Mouse (Mus musculus): ENCODE measurements at regions not wholly inside any gene's neighbourhood (a gene's known extent, or its start where the extent isn't known, plus 50 kb on each side); places are given as distances from the start of the nearest gene placed in this dataset.

DNA sequence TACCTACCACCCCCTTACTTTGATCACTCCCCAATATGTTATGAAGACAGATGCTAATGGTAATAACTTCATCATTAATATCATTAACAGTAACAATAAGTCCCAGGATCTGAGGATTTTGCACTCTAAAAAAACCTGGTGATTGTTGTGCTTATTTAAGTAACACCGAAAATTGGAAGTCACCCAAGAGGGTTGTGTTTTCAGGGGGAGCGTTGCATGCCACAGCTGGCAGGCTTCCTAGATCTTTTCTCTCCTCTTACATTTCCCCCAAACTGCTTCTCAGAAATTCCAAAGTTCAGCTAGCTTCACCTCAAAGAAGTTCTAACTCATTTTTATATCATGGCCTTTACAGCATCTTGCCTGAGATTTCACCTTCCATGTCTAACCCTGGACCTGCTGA, 444.3 kb downstream of the Gm826 start:
- no peak for DNase-seq

DNA sequence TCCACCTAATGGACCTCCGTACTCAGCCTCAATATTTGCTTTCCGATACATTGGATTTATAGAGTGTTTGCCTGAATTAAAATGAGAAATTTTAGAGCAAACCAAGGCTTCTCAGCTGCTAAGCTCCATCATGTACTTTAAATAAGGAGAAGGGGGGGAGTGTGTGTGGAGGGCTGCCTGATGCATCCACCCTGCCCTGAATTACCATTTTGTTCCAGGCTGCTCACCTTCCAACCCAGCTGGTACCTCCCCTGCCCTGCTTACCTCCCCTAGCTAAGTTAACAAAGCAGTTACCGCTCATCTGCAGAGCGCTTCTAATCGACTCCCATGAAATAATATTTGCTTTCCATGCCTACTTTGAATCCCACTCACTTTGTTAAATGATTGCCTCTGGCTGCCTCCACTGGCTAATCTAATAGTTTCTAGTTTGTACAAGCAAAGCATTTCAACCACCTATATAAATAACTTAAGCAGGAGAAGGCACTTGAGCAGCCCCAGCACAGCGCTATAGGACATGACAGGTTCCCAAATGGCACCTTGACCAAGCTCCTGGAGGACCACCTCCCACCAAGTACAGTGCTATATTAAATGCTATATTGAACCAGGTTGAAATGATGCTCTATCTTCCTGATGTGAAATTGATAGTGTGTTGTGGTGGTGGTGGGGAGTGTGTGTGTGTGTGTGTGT, 449.0 kb downstream of the Gm826 start:
- DNase-seq, result no peak

DNA sequence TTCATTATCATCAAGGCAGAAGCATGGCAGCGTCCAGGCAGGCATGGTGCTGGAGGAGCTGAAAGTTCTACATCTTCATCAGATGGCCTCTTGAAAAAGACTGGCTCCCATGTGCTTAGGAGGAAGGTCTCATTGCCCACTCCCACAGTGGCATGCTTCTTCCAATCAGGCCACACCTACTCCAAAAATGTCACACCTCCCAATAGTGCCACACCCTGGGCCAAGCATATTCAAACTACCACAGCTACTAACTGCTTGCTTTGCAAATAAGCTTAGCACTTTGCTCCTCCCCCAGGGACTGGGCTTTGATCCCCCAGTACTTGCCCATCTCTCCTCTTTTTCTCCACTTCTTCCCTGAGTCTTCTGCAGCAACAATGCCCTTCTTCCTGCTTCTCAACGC, 467.0 kb downstream of the Gm826 start:
- no peak for DNase-seq

DNA sequence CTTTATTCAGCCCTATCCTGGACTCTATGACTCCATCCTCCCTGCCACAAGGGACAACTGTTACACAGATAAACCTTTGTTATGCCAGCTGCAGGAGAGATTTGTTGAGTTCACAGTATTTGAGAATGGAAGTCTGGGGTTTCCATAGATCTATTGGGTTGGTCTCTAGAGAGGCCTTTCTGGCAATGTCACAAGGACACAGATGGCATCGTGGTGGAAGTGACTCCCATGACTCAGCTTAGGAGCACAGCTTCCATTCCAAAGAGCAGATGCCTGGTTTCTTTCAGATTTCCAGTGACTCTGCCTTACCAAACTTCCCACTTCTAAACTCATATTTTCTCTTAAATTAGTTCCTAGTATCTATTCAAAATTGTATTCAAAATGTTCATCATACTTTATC, 467.6 kb downstream of the Gm826 start:
- DNase-seq, result no peak

DNA sequence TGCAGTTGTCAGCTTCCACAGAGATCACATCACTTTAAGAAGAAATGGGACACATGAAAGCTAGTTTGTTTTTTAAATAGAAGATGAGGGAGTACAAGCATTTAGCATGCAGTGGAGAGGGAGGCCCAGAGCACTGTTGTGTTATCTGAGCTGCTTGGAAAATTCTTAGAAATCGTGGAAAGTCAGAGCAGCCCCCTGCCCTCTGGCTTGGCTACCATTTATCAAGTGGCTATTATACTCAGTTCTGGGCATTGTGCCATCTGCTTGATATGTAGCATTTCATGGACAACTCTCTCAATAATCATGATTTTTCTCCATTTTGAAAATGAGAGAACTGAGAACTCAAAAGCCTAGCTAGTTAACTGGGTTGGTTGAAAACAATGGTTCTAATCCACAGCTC, 470.8 kb downstream of the Gm826 start:
- peak in 1 of 2 experiments; percentile 21 for DNase-seq

DNA sequence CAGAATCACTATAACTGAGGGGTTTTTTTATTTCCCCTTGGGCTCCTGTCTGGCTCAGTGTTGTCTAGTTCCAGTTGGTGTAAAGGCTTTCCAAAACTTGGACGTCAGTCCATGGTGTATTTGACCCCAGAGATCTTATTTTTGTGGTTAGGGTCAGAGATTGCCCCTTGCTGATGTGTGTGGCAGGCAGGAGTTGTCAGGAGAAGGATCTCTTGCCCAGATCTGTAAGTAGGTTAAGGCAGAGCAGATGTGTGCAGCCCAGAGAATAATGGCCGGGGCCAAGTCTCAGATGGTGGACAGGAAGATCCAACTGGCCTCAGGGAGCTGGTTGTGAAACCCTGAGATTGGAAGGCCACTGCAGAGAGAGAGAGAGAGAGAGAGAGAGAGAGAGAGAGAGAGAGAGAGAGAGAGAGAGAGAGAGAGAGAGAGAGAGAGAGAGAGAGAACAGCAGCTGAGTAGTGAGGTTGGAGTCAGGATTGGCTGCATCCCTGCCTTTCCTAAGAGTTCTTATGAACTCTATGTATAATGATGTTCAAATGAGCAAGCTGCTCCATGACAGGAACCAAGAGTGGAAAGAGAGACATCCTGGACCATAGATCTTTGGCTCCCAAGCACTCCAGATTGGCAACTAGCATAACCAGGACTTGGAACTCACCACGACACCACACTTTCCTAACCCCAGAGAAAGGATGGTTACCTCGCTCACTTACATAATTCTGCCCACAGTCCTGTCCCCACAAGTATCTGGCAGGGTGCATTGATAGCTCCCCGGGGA, 479.9 kb downstream of the Gm826 start:
- peak in 1 of 2 experiments; percentile 20 for DNase-seq

DNA sequence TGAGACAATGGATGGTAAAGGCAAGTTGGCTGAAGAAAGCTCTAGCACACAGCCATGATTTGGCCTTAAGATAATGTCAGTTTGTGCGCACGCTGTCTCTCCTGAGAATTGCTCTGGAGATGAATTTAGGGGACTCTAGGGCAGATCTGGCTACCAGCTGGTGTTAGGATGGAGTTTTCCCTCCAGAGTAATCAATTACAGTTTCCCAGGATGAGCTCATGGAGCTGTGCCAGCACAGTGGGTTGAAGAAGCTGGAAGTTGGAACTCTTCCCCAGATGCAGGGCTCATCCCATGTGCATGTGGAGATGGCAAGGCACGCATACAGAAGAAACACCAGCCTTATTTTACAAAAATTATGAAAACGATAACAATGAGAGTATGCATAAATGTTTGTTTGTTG, 481.0 kb downstream of the Gm826 start:
- DNase-seq, result no peak

DNA sequence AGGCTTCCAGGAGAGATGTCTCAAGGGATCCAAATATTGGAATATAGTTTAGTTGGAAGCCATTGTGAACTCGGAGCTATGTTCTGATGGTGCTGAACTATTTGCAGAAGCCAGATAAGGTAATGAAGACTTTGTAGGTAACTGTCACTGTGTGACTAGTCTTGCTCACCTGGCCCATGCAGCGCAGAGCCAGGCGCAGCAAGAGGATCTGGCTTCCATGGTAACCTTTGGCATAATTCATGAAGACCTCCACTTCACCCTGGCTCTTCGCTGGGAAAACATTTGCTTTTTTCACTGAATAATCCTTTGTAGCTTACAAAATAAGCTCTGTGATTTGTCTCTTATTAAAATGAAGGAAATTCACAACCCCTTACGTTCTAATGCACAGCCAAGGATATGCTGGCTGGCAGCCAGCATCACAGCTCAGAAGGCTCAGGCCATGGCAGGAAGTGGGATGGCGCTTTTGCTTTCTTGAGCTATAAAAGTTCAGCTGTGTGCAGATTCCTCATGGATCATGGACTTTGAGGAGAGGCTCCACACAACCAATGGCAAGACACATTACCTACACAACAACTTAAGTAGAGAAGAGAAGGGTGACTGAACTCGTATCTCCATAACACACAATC, 501.4 kb downstream of the Gm826 start:
- peak; percentile 11 to 46 for DNase-seq

DNA sequence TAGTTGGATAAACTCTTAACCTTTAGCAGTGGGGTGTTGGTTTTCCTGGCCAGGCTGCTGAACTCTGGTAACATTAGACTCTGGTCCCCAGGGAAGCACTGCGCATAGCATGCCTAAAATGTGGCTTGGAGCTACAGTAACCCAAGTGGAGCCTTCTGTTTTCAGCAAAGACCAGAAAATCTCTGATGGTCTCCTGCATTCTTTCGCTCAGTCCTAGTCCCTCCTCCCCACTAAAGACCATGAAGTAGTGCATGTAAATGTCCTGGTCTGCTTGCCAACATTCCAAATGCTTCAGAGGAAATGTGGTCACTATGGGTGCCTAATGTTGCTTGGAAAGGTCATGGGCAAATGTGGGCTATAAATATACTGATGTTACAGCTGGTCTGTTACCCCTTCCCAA, 507.5 kb downstream of the Gm826 start:
- no peak for DNase-seq

DNA sequence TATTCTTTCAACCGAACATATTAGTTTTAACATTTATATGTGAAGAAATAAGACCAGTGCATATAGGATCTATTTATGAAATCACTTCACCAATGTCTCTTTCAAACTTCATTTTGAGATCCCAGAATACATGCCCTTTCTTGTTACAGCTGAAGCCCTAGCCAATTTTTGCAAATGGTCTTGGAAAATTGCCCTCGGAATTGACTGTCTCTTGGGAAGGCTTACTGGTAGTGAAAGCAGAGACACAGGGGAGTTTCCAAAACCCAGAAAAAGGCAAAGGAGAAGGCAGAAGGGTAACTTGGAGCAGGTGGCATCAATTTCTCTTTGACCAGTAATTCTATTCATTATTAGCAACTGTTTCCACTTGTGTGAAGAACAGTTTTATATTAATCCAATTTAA, 515.4 kb downstream of the Gm826 start:
- no peak for DNase-seq

DNA sequence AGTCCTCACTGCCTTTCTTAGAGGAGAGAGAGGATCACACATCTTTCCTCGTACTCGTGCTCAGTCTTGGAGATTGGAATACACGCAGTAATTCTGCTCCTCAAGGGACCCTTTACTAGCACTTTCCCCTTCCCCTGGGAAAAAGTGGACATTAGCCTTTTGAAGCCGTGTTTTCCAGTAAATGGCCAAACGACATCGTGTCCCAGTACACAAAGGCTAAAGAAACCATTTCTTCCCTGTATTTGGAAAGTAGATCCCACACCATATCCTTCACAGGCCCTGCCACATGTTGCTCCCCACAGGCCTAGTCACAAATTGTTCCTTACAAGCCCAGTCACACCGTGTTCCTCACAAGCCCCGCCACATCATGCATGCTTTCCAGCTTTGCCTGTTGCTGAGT, 517.6 kb downstream of the Gm826 start:
- no peak for DNase-seq

Data from lung, postnatal 4 days (tissue).